Mouse (Mus musculus) ES-Bruce4 (cell line): ENCODE data around the gene Frmd4b.

Experiments used
- CTCF ChIP-seq: IDR thresholded peaks from one replicate; pipeline ENCODE4 v1.8.1; 2011; ENCODE audit warnings: low read depth, low read length
- EP300 ChIP-seq: IDR thresholded peaks from 2 replicates; pipeline ENCODE4 v1.6.1; 2011; ENCODE audit warnings: low read depth, low read length; ENCODE audit not compliant: insufficient read depth

- no peak for TF ChIP-seq EP300
- no peak for TF ChIP-seq CTCF
Observed at GRCm38 (mm10) chr6:97438918-97439645, 178.3 kb downstream of the Frmd4b start.
